Mouse (Mus musculus): Measurements from ENCODE around the gene Stxbp1.

Gene Stxbp1

DNA sequence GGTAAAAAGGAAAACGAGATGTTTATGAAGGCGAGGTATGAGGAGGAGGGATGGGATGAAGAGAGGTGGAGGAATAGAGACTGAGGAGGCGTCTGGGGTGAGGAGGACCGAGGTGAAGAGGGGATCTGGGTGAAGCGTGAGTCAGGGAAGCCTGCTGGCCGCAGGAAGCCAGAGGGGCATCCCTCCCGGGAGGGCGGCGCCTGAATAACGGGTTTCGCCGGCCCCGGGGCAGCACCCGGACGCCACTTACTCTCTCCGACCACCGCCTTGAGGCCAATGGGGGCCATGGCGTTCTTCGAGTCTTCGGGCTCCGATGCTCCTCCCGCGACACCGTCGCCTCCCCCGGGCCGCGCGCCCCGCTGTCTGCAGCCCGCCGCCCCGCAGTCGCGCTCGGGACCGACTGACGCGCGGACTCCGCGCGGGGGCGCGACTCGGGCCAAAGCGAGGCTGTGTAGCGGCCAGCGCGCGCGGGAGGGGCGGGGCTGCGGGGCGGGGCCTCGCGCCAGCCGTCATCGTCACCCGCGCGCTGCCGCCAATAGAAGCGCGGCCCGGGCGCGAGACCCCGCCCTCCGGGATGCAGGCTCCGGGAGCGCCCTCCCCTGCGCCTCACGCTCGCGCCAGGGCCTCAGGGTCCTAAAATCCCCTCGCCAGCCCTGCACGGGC is at the start of gene Stxbp1:
TSS of gene Stxbp1 (minus strand) at position 441 of the 663 bp plus-strand sequence.
- peak; percentile 65 for DNase-seq (ENCODE audit: low read depth, low spot score)

DNA sequence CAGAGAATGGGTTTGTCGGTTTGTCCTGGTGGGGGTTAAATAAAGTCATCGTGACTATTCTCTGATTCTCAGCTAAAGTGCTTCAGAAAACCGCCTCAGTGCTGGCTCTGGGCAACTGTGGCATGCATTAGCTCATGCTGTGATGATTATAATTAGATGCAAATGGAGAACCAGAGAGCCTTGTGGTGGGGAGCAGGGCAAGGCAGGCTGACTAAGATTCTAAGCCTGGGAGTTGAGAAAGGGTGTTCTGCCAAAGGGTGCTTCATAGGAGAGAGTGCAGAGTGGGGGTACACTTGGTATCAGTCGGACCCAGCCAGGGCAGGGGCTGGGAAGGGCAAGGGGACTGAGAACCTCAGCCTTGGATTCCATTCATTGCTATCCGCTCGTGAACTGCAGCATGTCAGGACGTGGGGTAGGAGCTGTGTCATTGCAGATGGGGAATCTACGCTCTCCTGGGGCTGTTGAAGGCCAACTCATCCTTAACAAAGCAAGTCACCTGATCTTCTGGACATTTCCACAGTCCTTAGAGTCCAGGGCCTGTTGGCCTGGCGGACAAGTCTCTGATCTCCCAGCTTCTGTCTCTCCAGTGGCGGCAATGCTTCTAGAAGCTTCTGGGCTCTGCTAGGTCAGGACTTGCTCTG is 49.6 kb upstream of the Stxbp1 start:
- no peak for DNase-seq (ENCODE audit: low read depth, low spot score)

DNA sequence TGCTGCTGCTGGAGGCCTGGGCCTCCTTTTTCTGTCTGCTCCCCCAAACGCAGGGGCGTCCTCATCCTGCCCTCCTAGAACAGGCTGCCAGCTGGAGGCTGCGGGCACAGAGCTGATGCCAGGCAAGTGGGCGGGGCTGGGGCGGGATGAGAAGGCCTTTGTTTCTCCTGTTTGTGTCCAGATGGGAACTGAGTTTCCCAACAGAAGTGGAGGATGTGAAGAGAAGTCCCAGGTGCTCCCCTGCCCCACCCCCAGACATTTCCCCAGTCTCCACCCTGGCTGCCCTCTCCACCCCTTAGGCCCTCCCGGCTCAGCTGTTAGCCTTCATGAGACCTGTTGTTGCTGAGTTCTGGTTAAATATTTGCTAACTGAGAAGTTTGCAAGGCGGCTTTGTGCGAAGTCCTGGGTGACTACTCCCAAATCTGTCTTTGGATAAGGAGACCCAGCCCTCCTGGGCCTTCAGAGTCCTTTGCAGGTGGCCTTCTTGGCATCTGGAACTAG is 48.6 kb upstream of the Stxbp1 start:
- DNase-seq (ENCODE audit: low read depth, low spot score), result no peak

DNA sequence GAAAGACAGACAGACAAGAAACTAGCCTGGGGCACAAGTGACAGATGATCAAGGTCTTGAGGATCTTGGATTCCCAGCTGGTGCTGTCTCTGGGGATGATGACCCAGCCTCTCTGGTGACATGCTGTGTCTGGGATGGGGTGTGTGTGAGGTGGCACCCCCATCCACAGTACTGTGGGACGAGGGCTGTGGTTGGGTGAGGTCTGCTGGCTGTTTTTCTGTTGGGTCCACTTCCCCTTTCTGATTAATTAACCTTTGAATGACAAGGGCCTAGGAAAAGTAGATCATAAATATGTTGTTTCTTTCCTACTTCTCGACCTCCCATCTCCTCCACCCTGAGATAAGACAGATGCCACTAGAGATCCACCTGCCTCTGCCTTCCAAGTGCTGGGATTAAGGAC is 47.1 kb upstream of the Stxbp1 start:
- DNase-seq (ENCODE audit: low read depth, low spot score), result no peak

DNA sequence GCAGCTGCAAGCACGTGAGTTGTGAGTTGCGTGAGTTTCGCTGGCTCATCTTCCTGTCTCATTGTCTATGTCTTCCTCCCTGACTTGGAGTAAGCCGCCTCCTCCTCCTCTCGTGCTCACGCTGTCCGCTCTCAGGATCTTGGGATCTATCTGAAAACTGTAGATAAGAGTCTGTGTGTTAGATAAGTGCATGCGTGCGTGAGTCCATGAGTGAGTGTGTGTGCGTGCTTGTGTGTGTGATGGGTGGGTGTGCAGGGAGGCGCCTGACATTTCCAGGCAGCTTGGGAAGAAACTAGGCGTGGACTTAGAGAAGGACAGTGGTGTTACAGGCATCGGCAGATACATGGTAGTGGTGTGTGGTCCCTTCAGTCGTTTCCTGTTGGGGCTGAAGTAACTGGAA is 45.4 kb upstream of the Stxbp1 start:
- DNase-seq (ENCODE audit: low read depth, low spot score), result no peak

GRCm38 (mm10) chr2:32891278-32891677 is 44.2 kb upstream of the Stxbp1 start:
- no peak for DNase-seq (ENCODE audit: low read depth, low spot score)

- DNase-seq (ENCODE audit: low read depth, low spot score), result no peak
Observed at GRCm38 (mm10) chr2:32890280-32890679, 43.2 kb upstream of the Stxbp1 start.

DNA sequence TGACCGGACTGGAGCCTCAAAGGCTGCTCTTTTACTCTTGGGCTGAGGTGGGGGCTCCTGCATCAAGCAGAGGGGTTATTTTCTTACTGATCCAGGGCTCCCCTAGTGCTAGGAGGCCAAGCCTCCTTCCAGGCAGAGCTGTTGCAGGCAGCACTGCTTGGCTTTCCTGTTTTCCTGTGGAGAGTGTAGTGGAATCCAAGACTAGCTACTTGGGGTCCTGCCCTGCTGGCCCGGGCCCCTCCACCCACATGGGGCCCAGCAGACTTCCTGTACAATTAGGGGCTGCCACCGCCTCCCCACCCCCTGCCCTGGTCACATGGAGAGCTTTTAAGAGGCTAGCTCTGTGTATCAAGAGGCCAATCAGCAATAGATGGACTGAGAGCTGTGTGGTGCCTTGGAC is 41.5 kb upstream of the Stxbp1 start:
- DNase-seq (ENCODE audit: low read depth, low spot score), result no peak

DNA sequence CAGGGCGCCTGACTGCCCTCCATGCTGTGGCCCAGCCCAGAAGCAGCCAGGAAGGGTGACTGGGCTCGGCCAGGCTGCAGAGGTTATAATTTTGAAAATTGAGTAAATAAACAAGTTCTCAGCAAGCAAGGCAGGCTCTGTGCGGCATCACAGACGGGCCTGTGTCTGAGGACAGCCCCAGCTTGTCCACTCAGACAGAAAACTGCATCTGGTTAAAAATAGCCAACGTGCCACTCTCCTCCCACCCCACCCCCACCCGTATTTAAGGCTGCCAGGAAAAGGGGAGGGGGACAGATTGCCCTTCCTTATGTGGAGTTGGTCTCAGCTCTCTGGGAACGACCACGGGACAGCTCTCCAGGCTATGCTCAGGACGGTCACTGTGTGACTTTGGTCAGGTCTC is 41.0 kb upstream of the Stxbp1 start:
- DNase-seq (ENCODE audit: low read depth, low spot score), result no peak

DNA sequence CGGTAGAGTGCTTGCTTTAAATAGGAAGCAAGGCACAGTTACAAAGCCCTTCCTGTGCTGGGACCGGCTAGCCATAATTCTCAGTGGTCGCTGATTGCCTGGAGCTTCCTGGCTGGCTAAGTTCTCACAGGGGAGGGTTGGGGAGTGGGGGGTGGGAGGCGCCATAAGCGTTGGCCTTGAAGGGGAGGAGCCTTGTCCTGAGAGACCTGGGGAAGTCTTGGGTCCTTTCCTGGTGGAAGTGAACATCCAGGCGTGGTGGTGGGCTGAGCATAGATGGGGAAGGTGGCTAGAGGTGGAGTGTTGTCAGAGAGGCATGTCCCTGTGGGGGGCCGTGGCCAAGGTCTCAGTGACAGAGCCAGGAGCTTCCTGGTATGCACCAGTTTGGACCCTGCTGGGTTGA is 37.7 kb upstream of the Stxbp1 start:
- DNase-seq (ENCODE audit: low read depth, low spot score), result no peak

GRCm38 (mm10) chr2:32882283-32883043 is 35.4 kb upstream of the Stxbp1 start:
- no peak for DNase-seq (ENCODE audit: low read depth, low spot score)

DNA sequence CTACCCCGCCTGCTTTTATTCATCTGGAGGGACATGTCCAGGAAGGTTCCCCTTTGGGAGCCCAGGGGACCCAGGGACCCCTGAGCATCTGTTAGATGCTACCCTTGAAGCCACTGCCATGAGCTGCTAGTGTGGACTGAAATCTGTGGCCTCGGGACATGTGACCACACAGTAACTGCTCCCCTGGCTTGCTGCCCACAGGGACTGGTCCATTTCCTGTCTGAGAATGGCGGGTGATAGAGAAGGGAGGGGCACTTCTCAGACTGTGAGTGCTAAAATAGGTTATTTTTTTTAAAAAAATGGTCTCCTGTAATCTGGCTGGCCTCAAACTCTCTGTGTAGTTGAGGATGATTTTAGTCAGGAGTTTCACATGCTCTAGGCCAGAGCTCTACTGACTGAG is 34.7 kb upstream of the Stxbp1 start:
- no peak for DNase-seq (ENCODE audit: low read depth, low spot score)

- no peak for DNase-seq (ENCODE audit: low read depth, low spot score)
Observed at GRCm38 (mm10) chr2:32881054-32881453, 34.0 kb upstream of the Stxbp1 start.

- no peak for DNase-seq (ENCODE audit: low read depth, low spot score)
Observed at GRCm38 (mm10) chr2:32879593-32879992, 32.5 kb upstream of the Stxbp1 start.

GRCm38 (mm10) chr2:32878396-32878795 is 31.4 kb upstream of the Stxbp1 start:
- DNase-seq (ENCODE audit: low read depth, low spot score), result no peak

GRCm38 (mm10) chr2:32877761-32878393 is 30.8 kb upstream of the Stxbp1 start:
- DNase-seq (ENCODE audit: low read depth, low spot score), result no peak

GRCm38 (mm10) chr2:32877303-32877702 is 30.3 kb upstream of the Stxbp1 start:
- no peak for DNase-seq (ENCODE audit: low read depth, low spot score)

DNA sequence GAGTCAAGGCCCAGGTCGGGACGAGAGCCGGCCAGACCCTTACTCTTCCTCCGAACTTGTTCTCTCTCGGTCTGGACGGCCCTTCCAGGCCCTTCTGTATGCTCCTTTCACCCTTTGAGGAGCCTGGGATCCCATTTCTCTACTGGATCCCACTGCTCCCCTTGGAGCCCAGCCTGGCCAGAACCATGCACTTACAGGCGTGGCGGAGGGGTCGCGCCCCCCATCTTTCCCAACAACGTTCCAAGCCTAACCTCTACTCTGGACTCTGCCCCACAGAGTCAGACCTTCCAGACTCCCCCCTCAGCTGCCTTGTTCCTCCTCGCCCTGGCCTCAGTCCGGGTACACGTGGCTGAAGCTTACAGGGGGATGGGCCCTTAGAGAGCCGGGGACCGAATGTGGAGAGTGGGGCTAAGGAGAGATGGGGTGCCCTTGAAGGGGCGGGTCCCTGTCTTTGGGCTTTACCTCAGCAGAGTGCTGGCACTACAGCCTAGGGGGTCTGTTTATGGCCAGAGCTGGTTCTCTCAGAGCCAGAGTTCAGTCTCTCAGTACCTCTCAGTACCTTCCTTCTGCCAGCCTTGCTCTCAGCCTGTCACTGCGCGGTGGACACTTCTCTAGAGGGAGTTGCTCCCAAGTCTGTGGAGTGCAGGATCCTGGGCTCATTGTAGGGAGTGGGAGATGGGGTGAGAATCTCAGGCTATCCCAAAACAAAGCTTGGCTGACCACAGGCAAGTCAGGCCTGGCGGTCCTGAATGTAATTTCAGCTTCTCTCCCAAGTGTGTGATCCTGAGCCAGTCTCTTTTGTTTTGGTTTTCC is 29.7 kb upstream of the Stxbp1 start:
- no peak for DNase-seq (ENCODE audit: low read depth, low spot score)

- no peak for DNase-seq (ENCODE audit: low read depth, low spot score)
Observed at GRCm38 (mm10) chr2:32875675-32876489, 28.8 kb upstream of the Stxbp1 start, which contains the start of gene Fam129b. Gene Fam129b, plus strand, starts transcription at chr2:32876114.

- no peak for DNase-seq (ENCODE audit: low read depth, low spot score)
Observed at GRCm38 (mm10) chr2:32874951-32875674, 28.1 kb upstream of the Stxbp1 start.

All from WW6 (cell line).